Mouse (Mus musculus) inflammation-experienced regulatory T-cells, adult 16 weeks (primary cell): Measurements from ENCODE around the gene Fabp1. TPM values are rescaled to one million over a fixed set of nuclear protein-coding genes. Genes with fewer than 3 reads are reported as not detected.

Source experiments
- polyA plus RNA-seq: library from polyadenylated mRNA; unstranded; fragments of 100-300 nt; shearing (Covaris generic); gene quantifications from one replicate; pipeline ENCODE4 v1.2.1, GENCODE M21; 2017

The Fabp1 gene
- not detected for polyA plus RNA-seq

DNA sequence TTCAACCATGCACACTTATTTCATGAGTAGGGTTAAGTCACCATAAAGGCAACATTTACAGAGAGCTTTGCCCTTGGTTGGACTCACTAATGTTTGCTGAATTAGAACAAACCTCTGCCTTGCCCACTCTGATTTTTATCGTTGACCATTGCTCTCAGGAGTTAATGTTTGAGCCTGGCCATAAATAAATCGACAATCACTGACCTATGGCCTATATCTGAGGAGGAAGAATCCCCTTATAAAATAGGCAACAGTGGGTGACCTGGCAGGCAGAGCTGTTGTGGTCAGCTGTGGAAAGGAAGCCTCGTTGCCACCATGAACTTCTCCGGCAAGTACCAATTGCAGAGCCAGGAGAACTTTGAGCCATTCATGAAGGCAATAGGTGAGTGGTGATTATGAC lies at the start of gene Fabp1:
Gene Fabp1, plus strand, starts transcription at position 216 of the 400 bp plus-strand sequence.

Other genes starting within 250 kb of the Fabp1 start
- gene Foxi3, start 243.3 kb upstream of the Fabp1 start, polyA plus RNA-seq, result not detected
- gene Thnsl2, start 55.4 kb upstream of the Fabp1 start, polyA plus RNA-seq, result 3.4 TPM
- 99.4 TPM for gene Krcc1, start 71.8 kb downstream of the Fabp1 start, polyA plus RNA-seq
- not detected for gene Smyd1, start 122.4 kb downstream of the Fabp1 start, polyA plus RNA-seq
- 19.2 TPM for gene Cd8b1, start 123.0 kb downstream of the Fabp1 start, polyA plus RNA-seq
- gene Cd8a, start 173.6 kb downstream of the Fabp1 start, polyA plus RNA-seq, result 1.1 TPM
- 8.0 TPM for gene Rmnd5a, start 240.8 kb downstream of the Fabp1 start, polyA plus RNA-seq